Mouse (Mus musculus): ENCODE data around the gene Grb14. TPM values are rescaled to one million over a fixed set of nuclear protein-coding genes. Genes with fewer than 3 reads are reported as not detected.

Grb14 gene
- total RNA-seq, 2 experiments from 2014 or later = 108 to 111 TPM

Other genes starting within 250 kb of the Grb14 start
- gene Cobll1, start 214.4 kb upstream of the Grb14 start, total RNA-seq (2021) = 10 to 100 TPM; 34.5 to 34.7 TPM

Data from heart, postnatal 4 days (tissue).